Mouse (Mus musculus) left cerebral cortex, adult 2 months (tissue): ENCODE results near the gene Armh3. TPM values are rescaled to one million over a fixed set of nuclear protein-coding genes. Genes with fewer than 3 reads are reported as not detected.

Experiments
- DNase-seq, 2 experiments: peaks; one replicate each; pipeline ENCODE4 v3.0.0; 2021 to 2022; ENCODE audit warnings: low spot score in 2 of 2, mixed read lengths in 1 of 2; ENCODE audit errors: extremely low spot score in 1 of 2
- H3K27ac ChIP-seq: fragments of 200-600 bp; 2 replicates; pipeline ENCODE4 v1.8.1; 2022
- H3K4me3 ChIP-seq: fragments of 200-600 bp; 2 replicates; pipeline ENCODE4 v1.8.1; 2022
- CTCF ChIP-seq: fragments of 200-600 bp; IDR thresholded peaks from 2 replicates; pipeline ENCODE4 v1.8.1; 2022; ENCODE audit warnings: antibody characterized with exemption, mild to moderate bottlenecking, moderate library complexity
- intact Hi-C: fragments of 180-260 bp; cut with DNase I; formaldehyde crosslinking; loops from one replicate; pipeline ENCODE4 v1.15.1; 2025
- total RNA-seq, 2 experiments: library from RNA; stranded (reverse); gene quantifications; 2 replicates each; pipeline ENCODE4 v1.2.3; 2021

Gene Armh3
- total RNA-seq, 2 experiments from 2014 or later = 19.4 to 20.9 TPM

DNA sequence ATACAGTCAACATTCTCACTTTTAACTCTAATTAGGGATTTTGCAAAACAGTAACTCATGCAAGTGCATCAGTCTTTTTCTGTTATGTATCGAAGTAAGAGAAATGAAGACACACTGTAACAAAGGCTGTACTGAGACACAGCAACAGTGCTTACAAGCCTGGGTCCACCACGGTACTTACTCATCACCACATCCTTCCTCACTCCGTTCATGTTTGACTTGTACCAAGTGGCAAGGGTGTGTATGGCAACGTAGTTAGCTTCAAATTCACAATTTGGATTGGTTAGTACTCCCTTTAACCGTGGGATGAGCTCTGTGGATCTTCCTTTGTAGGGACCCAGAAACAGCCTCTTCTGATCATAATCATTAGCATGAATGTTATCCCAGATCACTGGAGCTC, 226.8 kb downstream of the Armh3 start:
- Histone ChIP-seq H3K27ac (no peak overlapping the region), H3K4me3 (no peak overlapping the region)
- no peak for DNase-seq
- intact Hi-C loops = loop anchor here (2.0 kb wide), 1 partner anchor 15 kb away; no protein-coding TSS in a partner anchor
- TF ChIP-seq CTCF = no peak

Other genes with a start within 250 kb of the Armh3 start
- 1 to 10 TPM; 4.1 to 6.8 TPM for gene Npm3, start 248.9 kb downstream of the Armh3 start, total RNA-seq
- 100 to 1,000 TPM; 164 to 176 TPM for gene Mgea5, start 214.7 kb downstream of the Armh3 start, total RNA-seq
- 100 to 1,000 TPM; 142 to 170 TPM for gene Kcnip2, start 182.4 kb downstream of the Armh3 start, total RNA-seq
- 1 to 10 TPM; 6.0 to 7.4 TPM for gene Hps6, start 5.0 kb upstream of the Armh3 start, total RNA-seq
- 10 to 100 TPM; 29.0 to 31.8 TPM for gene Pprc1, start 46.4 kb upstream of the Armh3 start, total RNA-seq
- gene Ldb1, start 46.7 kb upstream of the Armh3 start, total RNA-seq = 100 to 1,000 TPM; 111 to 117 TPM
- gene Nolc1, start 77.4 kb upstream of the Armh3 start, total RNA-seq = 10 to 100 TPM; 45.0 to 51.0 TPM
- gene Elovl3, start 133.4 kb upstream of the Armh3 start, total RNA-seq = not detected
- gene Pitx3, start 149.8 kb upstream of the Armh3 start, total RNA-seq = not detected
- 10 to 100 TPM; 90.1 to 95.4 TPM for gene Gbf1, start 154.0 kb upstream of the Armh3 start, total RNA-seq